Mouse (Mus musculus) brain, embryonic 14.5 days (tissue): Measurements from ENCODE around the gene Urod.

ENCODE experiments used
- CTCF ChIP-seq: fragments of 200-500 bp; IDR thresholded peaks from 2 replicates; pipeline ENCODE4 v1.5.1; 2012; ENCODE audit warnings: inconsistent platforms, mild to moderate bottlenecking, moderate library complexity, borderline replicate concordance; ENCODE audit not compliant: insufficient read depth, insufficient read length; ENCODE audit errors: extremely low read depth
- POLR2A ChIP-seq: fragments of 200-500 bp; IDR thresholded peaks from 2 replicates; pipeline ENCODE4 v1.6.1; 2012; ENCODE audit warnings: mild to moderate bottlenecking, inconsistent platforms, borderline replicate concordance; ENCODE audit not compliant: poor library complexity, insufficient read depth, insufficient read length, severe bottlenecking; ENCODE audit errors: extremely low read depth

DNA sequence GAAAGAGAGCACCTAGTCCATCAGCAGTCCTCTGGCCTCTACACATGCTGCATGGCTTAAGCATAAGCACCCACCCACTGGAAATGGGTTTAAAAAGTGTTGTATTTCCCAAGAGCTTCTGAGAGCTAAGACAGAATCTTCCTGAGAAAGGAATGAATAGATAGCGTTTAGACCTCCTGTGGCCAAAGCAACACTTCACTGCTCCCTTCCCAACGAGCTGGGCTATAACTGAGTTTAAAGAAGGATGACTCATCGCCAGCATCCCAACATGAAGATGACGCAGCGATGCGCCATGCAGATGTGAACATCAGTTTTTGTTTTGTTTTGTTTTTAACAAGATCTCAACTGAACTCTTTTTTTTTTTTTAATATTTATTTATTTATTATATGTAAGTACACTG is 19.4 kb upstream of the Urod start:
- TF ChIP-seq CTCF (no peak), POLR2A (no peak)
